Mouse (Mus musculus) hindbrain, embryonic 14.5 days (tissue): ENCODE results near the gene Abcc9. TPM values are rescaled to one million over a fixed set of nuclear protein-coding genes. Genes with fewer than 3 reads are reported as not detected.

Source experiments
- ATAC-seq: fragments of 200-750 bp; cut with Nextera tagmentation; 2 replicates; pipeline ENCODE4 v1.8.0; 2017; ENCODE audit warnings: moderate number of reproducible peaks, mild to moderate bottlenecking, moderate TSS enrichment, moderate library complexity; ENCODE audit not compliant: low FRiP score
- DNase-seq: peaks from one replicate; pipeline ENCODE4 v3.0.0-alpha.2; 2015; ENCODE audit warnings: low spot score
- H3K27ac ChIP-seq: fragments of 300-500 bp; sonication (generic); 2 replicates; pipeline ENCODE4 v1.5.1; 2014; ENCODE audit warnings: mild to moderate bottlenecking, moderate library complexity
- H3K27me3 ChIP-seq: fragments of 300-500 bp; sonication (generic); 2 replicates; pipeline ENCODE4 v1.6.1; 2014; ENCODE audit warnings: mild to moderate bottlenecking, low read length, mixed read lengths; ENCODE audit not compliant: control insufficient read depth, insufficient read depth
- H3K36me3 ChIP-seq: fragments of 300-500 bp; sonication (generic); replicated peaks from 2 replicates; pipeline ENCODE4 v1.6.1; 2014; ENCODE audit not compliant: control insufficient read depth, insufficient read depth
- H3K4me1 ChIP-seq: fragments of 300-500 bp; sonication (generic); replicated peaks from 2 replicates; pipeline ENCODE4 v1.6.1; 2014; ENCODE audit warnings: antibody characterized with exemption, low read length, mixed read lengths; ENCODE audit not compliant: control insufficient read depth, insufficient read depth
- H3K4me2 ChIP-seq: fragments of 300-500 bp; sonication (generic); replicated peaks from 2 replicates; pipeline ENCODE4 v1.6.1; 2014; ENCODE audit warnings: mild to moderate bottlenecking, moderate library complexity
- H3K4me3 ChIP-seq: fragments of 300-500 bp; sonication (generic); replicated peaks from 2 replicates; pipeline ENCODE4 v1.5.1; 2014; ENCODE audit warnings: mild to moderate bottlenecking, low read length
- H3K9ac ChIP-seq: fragments of 300-500 bp; sonication (generic); 2 replicates; pipeline ENCODE4 v1.6.1; 2014
- H3K9me3 ChIP-seq: fragments of 300-500 bp; sonication (generic); 2 replicates; pipeline ENCODE4 v1.6.1; 2016; ENCODE audit warnings: low read length; ENCODE audit not compliant: control insufficient read depth
- WGBS: fragments of 180-500 bp; shearing (Covaris S2); extraction: QIAGEN DNeasy Blood & Tissue Kit; methylation state at CpG from one replicate; pipeline ENCODE4 v1.1.7; 2014; 5-methylcytosine and 5-hydroxymethylcytosine counted together
- polyA plus RNA-seq: library from polyadenylated mRNA; unstranded; fragments of >200 nt; fragmentation: Nextera tagmentation; extraction: Ambion mirVana; gene quantifications from 2 replicates; pipeline ENCODE4 v1.2.1, GENCODE M21; 2014

Gene Abcc9
- polyA plus RNA-seq, 1 experiment from 2014 or later = 4.9 TPM

- H3K9ac ChIP-seq = no peak overlapping the region
- DNase-seq (no peak), ATAC-seq (no peak)
- H3K27ac ChIP-seq = no peak overlapping the region
- H3K36me3 ChIP-seq = no peaks in the 10 kb centered on the region
- H3K27me3 ChIP-seq = no peaks in the 10 kb centered on the region
- WGBS = 56% methylated on average over 4 of the region's 4 CpGs
- no peaks in the 10 kb centered on the region for H3K9me3 ChIP-seq
- H3K4me3 ChIP-seq = no peak overlapping the region
- no peaks in the 10 kb centered on the region for H3K4me1 ChIP-seq
- H3K4me2 ChIP-seq = no peak overlapping the region
These were observed 9.0 kb upstream of the Abcc9 start for GRCm38 (mm10) chr6:142711106-142711505.

- Histone ChIP-seq H3K9ac (no peak overlapping the region), H3K4me1 (no peaks in the 10 kb centered on the region), H3K9me3 (no peaks in the 10 kb centered on the region), H3K27me3 (no peaks in the 10 kb centered on the region), H3K36me3 (no peaks in the 10 kb centered on the region), H3K27ac (no peak overlapping the region), H3K4me2 (no peak overlapping the region), H3K4me3 (no peak overlapping the region)
- WGBS = 79% methylated on average over 6 of the region's 6 CpGs
- no peak for DNase-seq
- ATAC-seq = no peak
These were observed 8.6 kb upstream of the Abcc9 start for GRCm38 (mm10) chr6:142710690-142711089.

GRCm38 (mm10) chr6:142708369-142708768 is 6.3 kb upstream of the Abcc9 start:
- H3K4me3 ChIP-seq = no peak overlapping the region
- DNase-seq (no peak), ATAC-seq (no peak)
- H3K36me3 ChIP-seq = no peaks in the 10 kb centered on the region
- H3K9ac ChIP-seq = no peak overlapping the region
- WGBS = 92% methylated on average over 6 of the region's 6 CpGs
- H3K27ac ChIP-seq = no peak overlapping the region
- no peaks in the 10 kb centered on the region for H3K9me3 ChIP-seq
- no peaks in the 10 kb centered on the region for H3K27me3 ChIP-seq
- no peaks in the 10 kb centered on the region for H3K4me1 ChIP-seq
- H3K4me2 ChIP-seq = no peak overlapping the region

- Histone ChIP-seq H3K4me1 (peaks cover 10% of the 10 kb centered on the region; the same call in 1 of the 2 replicates), H3K4me3 (no peak overlapping the region), H3K9ac (no peak overlapping the region), H3K4me2 (no peak overlapping the region), H3K27ac (no peak overlapping the region), H3K27me3 (no peaks in the 10 kb centered on the region), H3K36me3 (no peaks in the 10 kb centered on the region), H3K9me3 (no peaks in the 10 kb centered on the region)
- 73% methylated on average over 3 of the region's 3 CpGs for WGBS
- no peak for DNase-seq
- ATAC-seq = no peak
These were observed 4.6 kb upstream of the Abcc9 start for GRCm38 (mm10) chr6:142706688-142707087.

- H3K27ac ChIP-seq = no peak overlapping the region
- H3K4me2 ChIP-seq = no peak overlapping the region
- H3K36me3 ChIP-seq = no peaks in the 10 kb centered on the region
- H3K4me1 ChIP-seq = peaks cover 10% of the 10 kb centered on the region; the same call in 1 of the 2 replicates
- WGBS = 79% methylated on average over 11 of the region's 11 CpGs
- H3K9ac ChIP-seq = no peak overlapping the region
- no peaks in the 10 kb centered on the region for H3K27me3 ChIP-seq
- DNase-seq = no peak
- no peak overlapping the region for H3K4me3 ChIP-seq
- H3K9me3 ChIP-seq = no peaks in the 10 kb centered on the region
- no peak for ATAC-seq
These were observed 1.4 kb upstream of the Abcc9 start for GRCm38 (mm10) chr6:142703441-142703930.

- no peak for DNase-seq
- peak overlapping the region; percentile 82 for H3K4me2 ChIP-seq
These were observed 954 bp downstream of the Abcc9 start for GRCm38 (mm10) chr6:142701161-142701560.

GRCm38 (mm10) chr6:142700753-142701152 is 1.4 kb downstream of the Abcc9 start:
- peaks cover 10% of the 10 kb centered on the region; the same call in 1 of the 2 replicates for H3K4me1 ChIP-seq
- no peak overlapping the region for H3K27ac ChIP-seq
- no peaks in the 10 kb centered on the region for H3K27me3 ChIP-seq
- H3K4me2 ChIP-seq = no peak overlapping the region
- ATAC-seq (no peak), DNase-seq (no peak)
- no peak overlapping the region for H3K4me3 ChIP-seq
- WGBS = 78% methylated on average over 8 of the region's 8 CpGs
- no peak overlapping the region for H3K9ac ChIP-seq
- no peaks in the 10 kb centered on the region for H3K36me3 ChIP-seq
- no peaks in the 10 kb centered on the region for H3K9me3 ChIP-seq

More at GRCm38 (mm10) chr6:142701161-142701560, 954 bp downstream of the Abcc9 start:
- Histone ChIP-seq H3K36me3 (no peaks in the 10 kb centered on the region), H3K27me3 (no peaks in the 10 kb centered on the region), H3K9ac (0 out of 2 replicates have a peak overlapping the region, but pooled peaks have one; percentile 38), H3K4me3 (0 out of 2 replicates have a peak overlapping the region, but pooled peaks have one; percentile 34), H3K9me3 (no peaks in the 10 kb centered on the region), H3K27ac (no peak overlapping the region), H3K4me1 (peaks cover 10% of the 10 kb centered on the region; the same call in 1 of the 2 replicates)
- WGBS = 75% methylated on average over 13 of the region's 13 CpGs
- ATAC-seq = no peak

- no peaks in the 10 kb centered on the region for H3K4me1 ChIP-seq
- WGBS = 81% methylated on average over 5 of the region's 5 CpGs
- ATAC-seq (no peak), DNase-seq (no peak)
- H3K4me3 ChIP-seq = no peak overlapping the region
- no peak overlapping the region for H3K9ac ChIP-seq
- H3K4me2 ChIP-seq = no peak overlapping the region
- no peak overlapping the region for H3K27ac ChIP-seq
- no peaks in the 10 kb centered on the region for H3K36me3 ChIP-seq
- H3K27me3 ChIP-seq = no peaks in the 10 kb centered on the region
- H3K9me3 ChIP-seq = no peaks in the 10 kb centered on the region
These were observed 10.0 kb downstream of the Abcc9 start for GRCm38 (mm10) chr6:142692085-142692484.

- no peak overlapping the region for H3K4me2 ChIP-seq
- no peak overlapping the region for H3K27ac ChIP-seq
- ATAC-seq = no peak
- no peak overlapping the region for H3K9ac ChIP-seq
- 94% methylated on average over 11 of the region's 11 CpGs for WGBS
- no peak overlapping the region for H3K4me3 ChIP-seq
- H3K27me3 ChIP-seq = no peaks in the 10 kb centered on the region
- no peaks in the 10 kb centered on the region for H3K36me3 ChIP-seq
- H3K4me1 ChIP-seq = no peaks in the 10 kb centered on the region
- no peaks in the 10 kb centered on the region for H3K9me3 ChIP-seq
- DNase-seq = no peak
These were observed 12.4 kb downstream of the Abcc9 start for GRCm38 (mm10) chr6:142689673-142690072.
